Mouse (Mus musculus) G1E (cell line): ENCODE results near the gene Rbck1.

Experiments used
- GATA1 ChIP-seq: IDR thresholded peaks from 2 replicates; pipeline ENCODE4 v1.6.1; 2012; ENCODE audit warnings: borderline replicate concordance, low read length, inconsistent platforms, mixed read lengths
- POLR2AphosphoS5 ChIP-seq: IDR thresholded peaks from 2 replicates; pipeline ENCODE4 v1.6.1; 2012; ENCODE audit warnings: low read depth, low read length, inconsistent platforms; ENCODE audit not compliant: insufficient replicate concordance

DNA sequence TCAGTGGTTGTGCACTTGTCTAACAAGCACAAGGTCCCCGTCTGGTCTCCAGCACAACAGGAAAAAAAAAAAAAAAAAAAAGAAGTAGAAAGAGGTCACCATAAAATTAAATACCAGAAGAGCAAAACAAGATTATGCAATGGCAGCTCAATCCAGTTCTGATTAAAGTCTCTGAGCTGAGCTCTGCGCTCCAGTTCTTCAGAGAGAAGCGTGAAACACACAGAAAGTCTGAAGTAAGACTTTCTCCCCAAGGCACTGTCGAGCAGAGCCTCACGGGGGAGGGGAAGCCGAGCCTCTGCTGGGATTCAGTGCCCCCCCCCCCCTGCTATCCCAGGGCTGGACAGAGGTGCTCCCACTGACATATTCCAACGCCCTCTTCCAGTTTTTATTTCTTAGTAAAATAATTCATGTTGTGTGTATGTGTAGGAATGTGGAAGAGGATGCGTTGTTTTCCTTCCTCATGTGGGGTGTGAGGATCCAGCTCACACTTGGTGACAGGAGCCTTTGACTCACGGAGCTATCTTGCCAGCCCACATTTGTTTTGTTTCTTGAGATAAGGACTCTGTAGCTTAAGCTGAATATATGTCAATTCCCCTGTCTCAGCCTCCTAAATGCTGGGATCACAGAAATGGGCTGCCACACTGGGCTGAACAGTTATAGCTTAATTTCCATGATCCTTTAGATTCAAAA, 14.5 kb upstream of the Rbck1 start:
- TF ChIP-seq POLR2AphosphoS5 (no peak), GATA1 (no peak)
